Mouse (Mus musculus) spleen, adult 2 months (tissue): ENCODE data around the gene Alg9. TPM values are rescaled to one million over a fixed set of nuclear protein-coding genes. Genes with fewer than 3 reads are reported as not detected.

Source experiments
- DNase-seq, 2 experiments: peaks; one replicate each; pipeline versions ENCODE4 v3.0.0 to v3.0.0-alpha.2; 2012 to 2021; ENCODE audit warnings: low spot score in 2 of 2, low read depth in 1 of 2
- H3K27ac ChIP-seq: fragments of 200-500 bp; 2 replicates; pipeline ENCODE4 v1.5.1; 2012; ENCODE audit warnings: low read length, inconsistent platforms; ENCODE audit not compliant: insufficient read depth
- H3K27me3 ChIP-seq: fragments of 200-500 bp; 2 replicates; pipeline ENCODE4 v1.6.1; 2012; ENCODE audit warnings: mild to moderate bottlenecking, moderate library complexity, low read length, inconsistent platforms; ENCODE audit not compliant: control insufficient read depth, insufficient read depth
- H3K36me3 ChIP-seq: fragments of 200-500 bp; 2 replicates; pipeline ENCODE4 v1.6.1; 2012; ENCODE audit warnings: mild to moderate bottlenecking, low read length, inconsistent platforms; ENCODE audit not compliant: control insufficient read depth, insufficient read depth
- H3K4me1 ChIP-seq: fragments of 200-500 bp; 2 replicates; pipeline ENCODE4 v1.6.1; 2011; ENCODE audit warnings: inconsistent platforms; ENCODE audit not compliant: control insufficient read depth, insufficient read depth, insufficient read length
- H3K4me3 ChIP-seq: fragments of 200-500 bp; 2 replicates; pipeline ENCODE4 v1.5.1; 2011; ENCODE audit warnings: mild to moderate bottlenecking, inconsistent platforms; ENCODE audit not compliant: insufficient read depth, insufficient read length; ENCODE audit errors: extremely low read depth
- CTCF ChIP-seq: fragments of 200-500 bp; IDR thresholded peaks from 2 replicates; pipeline ENCODE4 v1.5.1; 2011; ENCODE audit warnings: mild to moderate bottlenecking, inconsistent platforms; ENCODE audit not compliant: insufficient read depth, insufficient read length, insufficient replicate concordance; ENCODE audit errors: extremely low read depth
- POLR2A ChIP-seq: fragments of 200-500 bp; IDR thresholded peaks from 2 replicates; pipeline ENCODE4 v1.6.1; 2011; ENCODE audit warnings: low read depth, low read length, inconsistent platforms
- WGBS: fragments of 180-500 bp; shearing (Covaris S2); methylation state at CpG from one replicate; pipeline ENCODE4 v1.1.7; 2018; 5-methylcytosine and 5-hydroxymethylcytosine counted together
- polyA plus RNA-seq: library from polyadenylated mRNA; depleted of rRNA; stranded (reverse); fragments of >200 nt; gene quantifications from 2 replicates; pipeline ENCODE4 v1.2.3, GENCODE M21; 2012

Gene Alg9
- polyA plus RNA-seq, 1 experiment = 10.4 TPM

GRCm38 (mm10) chr9:50845081-50845480 lies 70.3 kb downstream of the Alg9 start, which contains the start of gene Ppp2r1b:
TSS of gene Ppp2r1b (plus strand) at chr9:50845301.
- peaks cover 2% of the 10 kb centered on the region; the same call in 1 of the 2 replicates for H3K4me1 ChIP-seq
- 98% methylated on average over 3 of the region's 3 CpGs for WGBS
- TF ChIP-seq CTCF = no peak
- TF ChIP-seq POLR2A = no peak
- no peak within 1 kb of the TSS for H3K27ac ChIP-seq
- no peaks in the 10 kb centered on the region for H3K27me3 ChIP-seq
- no peak within 1 kb of the TSS for H3K4me3 ChIP-seq
- no peak for DNase-seq
- H3K36me3 ChIP-seq = no peaks in the 10 kb centered on the region; the same call in 1 of the 2 replicates

- Histone ChIP-seq H3K27ac (no peak overlapping the region), H3K4me3 (no peak overlapping the region), H3K27me3 (no peaks in the 10 kb centered on the region), H3K36me3 (no peaks in the 10 kb centered on the region; the same call in 1 of the 2 replicates), H3K4me1 (peaks cover 2% of the 10 kb centered on the region; the same call in 1 of the 2 replicates)
- WGBS = 74% methylated on average over 9 of the region's 9 CpGs
- TF ChIP-seq CTCF (no peak), POLR2A (no peak)
- no peak for DNase-seq
Measured at GRCm38 (mm10) chr9:50845547-50845946, 70.7 kb downstream of the Alg9 start.

- Histone ChIP-seq H3K27ac (no peak overlapping the region), H3K36me3 (no peaks in the 10 kb centered on the region; the same call in 1 of the 2 replicates), H3K4me3 (no peak overlapping the region), H3K27me3 (no peaks in the 10 kb centered on the region), H3K4me1 (no peaks in the 10 kb centered on the region)
- WGBS = 92% methylated on average over 6 of the region's 6 CpGs
- no peak for TF ChIP-seq CTCF
- no peak for TF ChIP-seq POLR2A
- no peak for DNase-seq
Measured at GRCm38 (mm10) chr9:50847133-50847532, 72.3 kb downstream of the Alg9 start.

GRCm38 (mm10) chr9:50847606-50848368 lies 73.0 kb downstream of the Alg9 start:
- H3K4me1 ChIP-seq = no peaks in the 10 kb centered on the region
- no peaks in the 10 kb centered on the region for H3K27me3 ChIP-seq
- no peaks in the 10 kb centered on the region; the same call in 1 of the 2 replicates for H3K36me3 ChIP-seq
- 85% methylated on average over 12 of the region's 12 CpGs for WGBS
- no peak for DNase-seq
- H3K4me3 ChIP-seq = no peak overlapping the region
- H3K27ac ChIP-seq = no peak overlapping the region
- TF ChIP-seq POLR2A = no peak
- no peak for TF ChIP-seq CTCF

GRCm38 (mm10) chr9:50848821-50849220 lies 74.0 kb downstream of the Alg9 start:
- WGBS = 84% methylated on average over 5 of the region's 5 CpGs

GRCm38 (mm10) chr9:50849249-50849648 lies 74.4 kb downstream of the Alg9 start:
- Histone ChIP-seq H3K4me3 (no peak overlapping the region), H3K27me3 (no peaks in the 10 kb centered on the region), H3K27ac (no peak overlapping the region), H3K36me3 (no peaks in the 10 kb centered on the region), H3K4me1 (no peaks in the 10 kb centered on the region)
- peak; percentile 50 to 79 for DNase-seq
- TF ChIP-seq POLR2A = no peak
- peak; percentile 60; the same call in 1 of the 2 replicates for TF ChIP-seq CTCF
- 13% methylated on average over 8 of the region's 8 CpGs for WGBS

More at GRCm38 (mm10) chr9:50848821-50849220, 74.0 kb downstream of the Alg9 start:
- DNase-seq = no peak
- no peak for TF ChIP-seq POLR2A
- no peak for TF ChIP-seq CTCF
- Histone ChIP-seq H3K27ac (no peak overlapping the region), H3K27me3 (no peaks in the 10 kb centered on the region), H3K4me3 (no peak overlapping the region), H3K36me3 (no peaks in the 10 kb centered on the region), H3K4me1 (no peaks in the 10 kb centered on the region)

GRCm38 (mm10) chr9:50849755-50850154 lies 74.9 kb downstream of the Alg9 start:
- no peaks in the 10 kb centered on the region for H3K36me3 ChIP-seq
- TF ChIP-seq CTCF (no peak), POLR2A (no peak)
- no peaks in the 10 kb centered on the region for H3K27me3 ChIP-seq
- no peak overlapping the region for H3K27ac ChIP-seq
- H3K4me3 ChIP-seq = no peak overlapping the region
- WGBS = 33% methylated on average over 9 of the region's 9 CpGs
- no peaks in the 10 kb centered on the region for H3K4me1 ChIP-seq
- DNase-seq = no peak
